Mouse (Mus musculus) brain, embryonic 18.5 days (tissue): ENCODE measurements around the gene Scnn1g.

Source experiments
- DNase-seq: peaks from one replicate; pipeline ENCODE4 v3.0.0-alpha.2; 2012; ENCODE audit warnings: low read depth, low spot score

Gene Scnn1g

DNA sequence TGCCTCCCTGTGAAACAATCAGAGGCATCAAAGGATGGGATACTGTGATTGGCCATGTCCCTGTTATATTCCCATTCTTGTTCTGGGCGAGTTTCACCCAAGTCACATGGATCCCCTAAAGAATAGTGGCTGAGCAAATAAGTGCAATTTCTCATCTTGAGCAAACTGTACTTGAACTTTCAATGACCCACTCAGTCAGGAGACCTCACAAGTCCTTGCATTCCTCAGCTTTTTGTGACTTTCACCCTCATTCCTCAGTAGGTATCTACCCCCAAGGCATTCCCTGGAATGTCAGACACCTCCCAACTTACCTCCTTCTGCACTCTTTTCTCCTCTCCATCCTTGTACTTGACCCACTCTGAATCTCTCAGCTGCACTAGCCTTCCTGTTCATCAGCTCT lies 44.3 kb downstream of the Scnn1g start:
- DNase-seq = no peak

DNA sequence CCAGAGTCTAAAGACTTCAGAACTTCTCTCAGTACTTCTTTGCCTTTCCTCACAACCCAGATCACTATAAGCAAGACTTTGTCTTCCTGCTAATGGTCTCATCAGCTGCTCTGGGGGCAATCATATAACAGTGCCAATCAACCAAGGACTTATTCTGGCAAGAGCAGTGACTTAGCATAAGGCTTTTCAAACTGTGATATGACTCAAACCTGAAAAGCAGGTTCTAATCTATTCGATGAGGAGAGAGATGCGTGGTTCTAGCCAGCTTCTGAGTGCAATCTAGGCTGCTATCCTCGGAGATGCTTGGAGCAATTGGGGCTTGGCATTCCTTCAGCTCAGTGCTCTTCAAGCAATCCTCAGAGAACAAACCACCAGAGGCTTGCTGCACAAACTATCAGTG lies 44.7 kb downstream of the Scnn1g start:
- no peak for DNase-seq

GRCm38 (mm10) chr7:121779409-121779808 lies 45.1 kb downstream of the Scnn1g start:
- no peak for DNase-seq

GRCm38 (mm10) chr7:121782188-121782909 lies 48.1 kb downstream of the Scnn1g start:
- no peak for DNase-seq

DNA sequence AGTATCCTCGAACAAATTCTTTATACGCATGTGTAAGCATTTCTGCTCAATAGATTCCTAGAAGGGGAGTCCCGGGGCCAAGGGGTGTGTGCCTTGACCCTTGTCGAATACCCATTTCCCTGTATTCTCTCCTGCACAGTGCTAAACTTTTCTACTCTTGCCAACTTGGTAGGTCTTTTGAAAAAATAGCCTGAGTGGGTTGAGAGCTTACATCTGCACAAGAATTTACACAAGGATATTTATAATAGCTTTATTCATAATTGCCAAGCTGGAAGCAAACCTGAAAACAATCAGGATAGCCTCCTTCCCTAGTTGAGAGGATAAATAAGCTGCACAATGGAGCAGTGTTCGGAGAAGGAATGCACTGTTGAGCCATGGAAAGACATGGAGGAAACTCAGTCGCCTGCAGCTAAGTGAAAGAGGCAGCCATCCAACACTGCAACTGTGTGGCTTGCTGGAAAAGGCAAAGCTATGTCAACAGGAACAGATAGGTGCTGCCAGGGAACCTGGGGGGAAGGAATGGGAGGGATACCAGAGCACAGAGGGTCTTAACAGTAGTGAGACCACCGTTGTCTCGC lies 51.5 kb downstream of the Scnn1g start:
- no peak for DNase-seq

GRCm38 (mm10) chr7:121797781-121798180 lies 63.5 kb downstream of the Scnn1g start:
- DNase-seq = no peak

GRCm38 (mm10) chr7:121802471-121802870 lies 68.2 kb downstream of the Scnn1g start:
- DNase-seq = no peak

DNA sequence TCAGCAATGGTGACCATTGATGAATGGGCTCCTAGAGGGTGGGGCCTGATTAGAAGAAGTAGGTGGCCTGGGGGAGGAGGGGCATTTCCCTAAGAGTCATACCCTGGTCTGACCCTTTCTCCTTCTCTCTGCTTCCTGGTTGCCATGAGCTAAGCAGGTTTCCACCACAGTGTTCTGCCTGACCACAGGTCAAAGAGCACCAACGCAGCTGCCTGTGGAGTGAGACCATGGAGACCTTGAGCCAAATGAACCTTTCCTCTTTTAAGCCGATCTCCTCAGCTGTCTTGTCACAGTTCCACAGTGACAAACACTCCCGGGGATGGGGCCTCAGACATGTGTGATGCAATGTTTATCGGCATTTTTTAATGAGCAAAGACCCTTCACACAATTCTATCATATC lies 68.7 kb downstream of the Scnn1g start:
- DNase-seq = no peak

DNA sequence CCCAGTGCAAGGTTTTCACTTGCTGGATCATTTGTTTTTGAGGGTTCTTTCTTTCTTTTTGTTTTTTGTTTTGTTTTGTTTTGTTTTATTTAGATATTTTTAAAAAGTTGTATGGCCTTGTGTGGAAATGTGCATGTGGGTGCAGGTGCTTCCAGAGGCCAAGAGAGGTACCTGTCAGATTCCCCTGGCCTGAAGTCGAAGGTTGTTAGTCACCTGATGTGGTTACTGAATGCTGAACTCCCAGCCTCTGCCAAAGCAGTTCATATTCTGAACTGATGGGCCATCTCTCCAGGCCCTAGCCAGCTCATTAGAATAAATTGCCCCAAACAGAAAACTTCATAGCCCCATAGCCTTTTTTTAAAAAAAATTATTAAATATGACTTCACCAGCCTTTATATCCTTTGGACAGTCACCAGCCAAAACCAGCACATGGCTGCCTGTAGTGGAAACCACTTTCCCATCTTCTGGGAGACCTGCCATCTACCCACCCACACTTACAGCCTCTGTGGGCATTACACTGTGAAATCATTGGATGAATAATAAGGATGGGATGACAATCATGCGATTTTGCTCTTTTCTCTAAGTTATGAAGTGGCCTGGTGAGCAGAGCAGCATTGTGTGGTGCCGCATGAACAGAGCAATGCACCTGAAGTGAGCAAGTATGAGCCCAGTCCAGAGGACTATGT lies 71.7 kb downstream of the Scnn1g start:
- DNase-seq = no peak

DNA sequence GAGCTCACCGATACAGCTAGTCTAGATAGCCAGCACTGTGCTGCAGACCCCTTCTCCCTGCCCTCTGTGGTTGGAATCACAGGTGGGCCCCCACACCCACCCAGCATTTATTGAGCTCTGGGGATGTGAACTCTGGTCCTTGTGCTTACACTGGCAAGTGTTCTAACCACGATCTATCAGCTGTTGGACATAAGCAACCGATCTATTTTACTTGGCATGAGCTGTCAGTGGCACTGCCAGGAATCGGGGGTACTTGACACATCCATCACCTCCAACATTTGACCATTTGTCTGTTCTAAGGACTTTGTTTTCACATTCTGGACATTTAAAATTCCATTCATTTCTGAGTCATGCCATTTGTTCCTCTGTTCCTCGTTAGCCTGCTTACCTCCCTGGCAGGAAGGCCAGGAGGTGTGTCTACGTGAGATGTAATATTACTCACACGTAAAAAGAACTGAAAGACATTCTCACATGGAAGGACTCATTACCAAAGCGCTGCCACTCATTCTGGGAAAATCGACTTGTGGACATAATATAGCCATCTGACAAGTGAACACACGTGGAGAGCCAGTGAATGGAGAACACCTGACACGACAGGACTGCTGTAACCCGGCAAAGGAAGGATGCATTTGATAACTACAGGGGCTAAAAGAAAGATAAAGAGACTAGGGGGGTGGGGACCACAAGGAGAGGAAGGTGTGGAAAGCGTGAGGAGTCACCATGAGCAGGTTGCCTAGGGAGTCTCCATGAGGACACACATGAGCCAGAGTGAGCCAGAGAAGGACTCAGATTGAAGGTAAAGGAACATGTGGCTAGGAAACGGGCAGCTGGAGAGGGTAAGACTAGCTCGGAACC lies 73.7 kb downstream of the Scnn1g start:
- no peak for DNase-seq
